Mouse (Mus musculus): Measurements from ENCODE around the gene Nap1l1. TPM values are rescaled to one million over a fixed set of nuclear protein-coding genes. Genes with fewer than 3 reads are reported as not detected.
"Not testable (repeated sequence)": the region's sequence is repeated elsewhere in the genome, so short reads cannot be mapped to it uniquely, and the experiment has no call there.

Gene Nap1l1
- total and polyA plus RNA-seq, 2 experiments from 2014 or later, result 15.5 to 64.2 TPM

- no peaks in the 10 kb centered on the region for H3K4me1 ChIP-seq (ENCODE audit: control insufficient read depth, insufficient read depth)
- TF ChIP-seq CTCF (IDR thresholded peaks at IDR 0.05; ENCODE audit: low read depth) (no peak), EP300 (IDR thresholded peaks at IDR 0.05; ENCODE audit: low read depth) (no peak)
- H3K4me2 ChIP-seq (ENCODE audit: low read depth, low read length), result no peak overlapping the region
These were observed 6.6 kb downstream of the Nap1l1 start for GRCm38 (mm10) chr10:111479599-111479998.

GRCm38 (mm10) chr10:111482654-111483053 is 9.6 kb downstream of the Nap1l1 start:
- peaks cover 36% of the 10 kb centered on the region; the same call in 1 of the 2 replicates for H3K36me3 ChIP-seq (replicated peaks; ENCODE audit: control insufficient read depth, insufficient read depth, low read length)
- 83% methylated on average over 2 of the region's 2 CpGs for WGBS
- no peak for TF ChIP-seq EP300 (IDR thresholded peaks at IDR 0.05; ENCODE audit: low read depth)
- no peak for TF ChIP-seq CTCF (IDR thresholded peaks at IDR 0.05; ENCODE audit: low read depth)

More at GRCm38 (mm10) chr10:111479599-111479998, 6.6 kb downstream of the Nap1l1 start:
- Histone ChIP-seq H3K9ac (replicated peaks; ENCODE audit: low read depth, low read length) (no peak overlapping the region), H3K9me3 (replicated peaks; ENCODE audit: control insufficient read depth, low read length) (no peaks in the 10 kb centered on the region), H3K36me3 (replicated peaks; ENCODE audit: control insufficient read depth, insufficient read depth, low read length) (0 out of 2 replicates have a peak, but pooled peaks cover 16% of the 10 kb centered on the region), H3K4me3 (ENCODE audit: low read depth, low read length) (no peak overlapping the region), H3K27me3 (ENCODE audit: control insufficient read depth, insufficient read depth, low read length) (no peaks in the 10 kb centered on the region), H3K27ac (ENCODE audit: low read depth) (no peak overlapping the region)
- no peak for DNase-seq (ENCODE audit: low spot score)
- no peak for ATAC-seq (ENCODE audit: insufficient read depth, low read depth)
- WGBS, result 85% methylated on average over 5 of the region's 5 CpGs

GRCm38 (mm10) chr10:111484079-111484478 is 11.1 kb downstream of the Nap1l1 start:
- 65% methylated on average over 5 of the region's 5 CpGs for whole genome bisulfite sequencing
- H3K27ac ChIP-seq (ENCODE audit: low read depth), result no peak overlapping the region
- H3K4me1 ChIP-seq (ENCODE audit: control insufficient read depth, insufficient read depth), result no peaks in the 10 kb centered on the region
- TF ChIP-seq CTCF (IDR thresholded peaks at IDR 0.05; ENCODE audit: low read depth) (no peak), EP300 (IDR thresholded peaks at IDR 0.05; ENCODE audit: low read depth) (no peak)
- H3K9ac ChIP-seq (replicated peaks; ENCODE audit: low read depth, low read length), result no peak overlapping the region
- no peak overlapping the region for H3K4me2 ChIP-seq (ENCODE audit: low read depth, low read length)
- no peaks in the 10 kb centered on the region for H3K9me3 ChIP-seq (replicated peaks; ENCODE audit: control insufficient read depth, low read length)
- H3K4me3 ChIP-seq (ENCODE audit: low read depth, low read length), result no peak overlapping the region
- ATAC-seq (ENCODE audit: insufficient read depth, low read depth), result no peak
- H3K27me3 ChIP-seq (ENCODE audit: control insufficient read depth, insufficient read depth, low read length), result no peaks in the 10 kb centered on the region
- H3K36me3 ChIP-seq (replicated peaks; ENCODE audit: control insufficient read depth, insufficient read depth, low read length), result peaks cover 38% of the 10 kb centered on the region; the same call in 1 of the 2 replicates
- no peak for DNase-seq (ENCODE audit: low spot score)

More at GRCm38 (mm10) chr10:111482654-111483053, 9.6 kb downstream of the Nap1l1 start:
- Histone ChIP-seq H3K9ac (replicated peaks; ENCODE audit: low read depth, low read length) (no peak overlapping the region), H3K9me3 (replicated peaks; ENCODE audit: control insufficient read depth, low read length) (no peaks in the 10 kb centered on the region), H3K4me1 (ENCODE audit: control insufficient read depth, insufficient read depth) (no peaks in the 10 kb centered on the region), H3K27ac (ENCODE audit: low read depth) (no peak overlapping the region), H3K4me3 (ENCODE audit: low read depth, low read length) (no peak overlapping the region), H3K27me3 (ENCODE audit: control insufficient read depth, insufficient read depth, low read length) (no peaks in the 10 kb centered on the region), H3K4me2 (ENCODE audit: low read depth, low read length) (no peak overlapping the region)
- ATAC-seq (ENCODE audit: insufficient read depth, low read depth), result no peak
- no peak for DNase-seq (ENCODE audit: low spot score)

GRCm38 (mm10) chr10:111488793-111489192 is 15.8 kb downstream of the Nap1l1 start:
- TF ChIP-seq EP300 (IDR thresholded peaks at IDR 0.05; ENCODE audit: low read depth) (no peak), CTCF (IDR thresholded peaks at IDR 0.05; ENCODE audit: low read depth) (peak; percentile 22; the same call in 1 of the 2 replicates)
- ATAC-seq (ENCODE audit: insufficient read depth, low read depth), result no peak

GRCm38 (mm10) chr10:111490079-111490478 is 17.1 kb downstream of the Nap1l1 start:
- peaks cover 58% of the 10 kb centered on the region for H3K36me3 ChIP-seq (replicated peaks; ENCODE audit: control insufficient read depth, insufficient read depth, low read length)
- H3K4me1 ChIP-seq (ENCODE audit: control insufficient read depth, insufficient read depth); H3K9me3 ChIP-seq (replicated peaks; ENCODE audit: control insufficient read depth, low read length); H3K4me3 ChIP-seq (ENCODE audit: low read depth, low read length); DNase-seq (ENCODE audit: low spot score); ATAC-seq (ENCODE audit: insufficient read depth, low read depth); H3K27ac ChIP-seq (ENCODE audit: low read depth); H3K4me2 ChIP-seq (ENCODE audit: low read depth, low read length); H3K27me3 ChIP-seq (ENCODE audit: control insufficient read depth, insufficient read depth, low read length); H3K9ac ChIP-seq (replicated peaks; ENCODE audit: low read depth, low read length): not testable (repeated sequence)
- WGBS, result 88% methylated on average over 4 of the region's 4 CpGs

More at GRCm38 (mm10) chr10:111488793-111489192, 15.8 kb downstream of the Nap1l1 start:
- H3K9me3 ChIP-seq (replicated peaks; ENCODE audit: control insufficient read depth, low read length), result no peaks in the 10 kb centered on the region
- H3K36me3 ChIP-seq (replicated peaks; ENCODE audit: control insufficient read depth, insufficient read depth, low read length), result peaks cover 54% of the 10 kb centered on the region
- no peak overlapping the region for H3K27ac ChIP-seq (ENCODE audit: low read depth)
- H3K4me3 ChIP-seq (ENCODE audit: low read depth, low read length), result no peak overlapping the region
- WGBS, result 84% methylated on average over 2 of the region's 2 CpGs
- no peaks in the 10 kb centered on the region for H3K4me1 ChIP-seq (ENCODE audit: control insufficient read depth, insufficient read depth)
- no peaks in the 10 kb centered on the region for H3K27me3 ChIP-seq (ENCODE audit: control insufficient read depth, insufficient read depth, low read length)
- H3K9ac ChIP-seq (replicated peaks; ENCODE audit: low read depth, low read length), result no peak overlapping the region
- DNase-seq (ENCODE audit: low spot score), result no peak
- H3K4me2 ChIP-seq (ENCODE audit: low read depth, low read length), result no peak overlapping the region

- Histone ChIP-seq H3K4me3 (ENCODE audit: low read depth, low read length) (no peak overlapping the region), H3K36me3 (replicated peaks; ENCODE audit: control insufficient read depth, insufficient read depth, low read length) (peaks cover 56% of the 10 kb centered on the region), H3K27ac (ENCODE audit: low read depth) (no peak overlapping the region), H3K9me3 (replicated peaks; ENCODE audit: control insufficient read depth, low read length) (no peaks in the 10 kb centered on the region), H3K9ac (replicated peaks; ENCODE audit: low read depth, low read length) (no peak overlapping the region), H3K4me1 (ENCODE audit: control insufficient read depth, insufficient read depth) (no peaks in the 10 kb centered on the region), H3K4me2 (ENCODE audit: low read depth, low read length) (no peak overlapping the region), H3K27me3 (ENCODE audit: control insufficient read depth, insufficient read depth, low read length) (no peaks in the 10 kb centered on the region)
- DNase-seq (ENCODE audit: low spot score) (no peak), ATAC-seq (ENCODE audit: insufficient read depth, low read depth) (no peak)
- no peak for TF ChIP-seq CTCF (IDR thresholded peaks at IDR 0.05; ENCODE audit: low read depth)
- 88% methylated on average over 7 of the region's 7 CpGs for WGBS
These were observed 22.9 kb downstream of the Nap1l1 start for GRCm38 (mm10) chr10:111495888-111496287.
